21 mouse cellular contexts compared by ENCODE assay signal in the genomic region with DNA sequence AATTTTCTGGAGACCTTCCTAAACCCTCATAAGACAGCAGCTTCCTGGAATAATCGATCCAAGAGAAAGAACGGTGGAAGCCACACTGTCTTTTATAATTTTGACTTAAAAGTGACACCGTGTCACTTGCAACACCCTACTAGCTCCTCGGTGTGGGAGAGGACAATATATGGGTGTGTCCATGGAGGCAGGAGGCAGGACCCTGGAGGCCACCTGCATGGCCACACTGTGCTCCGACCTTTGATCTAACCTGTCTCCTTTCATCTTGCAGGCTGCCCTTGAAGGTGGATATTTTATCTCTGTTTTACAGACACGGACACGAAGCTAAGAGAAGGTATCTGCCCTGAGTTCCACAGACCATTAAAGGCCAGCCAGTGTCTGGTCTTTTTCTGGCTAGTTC. TPM values are rescaled to one million over a fixed set of nuclear protein-coding genes. Genes with fewer than 3 reads are reported as not detected.
DNase-seq lines count a peak whose midpoint lies in the region; ATAC-seq and TF ChIP-seq lines count a peak whose summit lies in the region.
"Had no signal": no experiment of that assay in that cellular context is flagged by ENCODE, and none has a peak within 500 bp of the region (broad histone marks: within the 10 kb centered on the region; RNA-seq: fewer than 3 reads in every experiment).

No protein-coding gene starts in this region.

- WGBS in heart, embryonic 10.5 days: 67% methylated on average over 7 of the region's 7 CpGs
- WGBS in liver, adult 2 months: 52% methylated on average over 7 of the region's 7 CpGs
- 56% methylated on average over 7 of the region's 7 CpGs for WGBS in intestine, embryonic 15.5 days
- WGBS in intestine, postnatal 0 days: 53% methylated on average over 7 of the region's 7 CpGs

- H3K4me1 ChIP-seq in heart, embryonic 10.5 days: peaks cover 88% of the 10 kb centered on the region
- H3K4me1 ChIP-seq in liver, adult 2 months (ENCODE audit: control insufficient read depth, insufficient read depth, low read length): peaks cover 26% of the 10 kb centered on the region
- H3K4me1 ChIP-seq in intestine, embryonic 15.5 days (replicated peaks): peaks cover 35% of the 10 kb centered on the region
- peaks cover 17% of the 10 kb centered on the region for H3K4me1 ChIP-seq in intestine, postnatal 0 days (replicated peaks; ENCODE audit: control insufficient read depth, insufficient read depth, low read length)

- no peak for TF ChIP-seq CTCF in liver, adult 2 months (IDR thresholded peaks at IDR 0.05; ENCODE audit: low read depth, low read length)
- TF ChIP-seq CTCF in intestine, postnatal 0 days (IDR thresholded peaks at IDR 0.05; ENCODE audit: low read depth): no peak

- H3K9ac ChIP-seq in liver, adult 2 months (ENCODE audit: low read depth, low read length): no peak overlapping the region
- no peak overlapping the region for H3K9ac ChIP-seq in intestine, embryonic 15.5 days
- H3K9ac ChIP-seq in intestine, postnatal 0 days (ENCODE audit: low read depth, low read length): no peak overlapping the region
- H3K9ac ChIP-seq: embryonic facial prominence, embryonic 13.5 days; forebrain, embryonic 12.5 days; forebrain, embryonic 15.5 days; hindbrain, embryonic 12.5 days; hindbrain, embryonic 15.5 days had no signal

- H3K36me3 ChIP-seq in heart, embryonic 10.5 days: no peaks in the 10 kb centered on the region
- no peaks in the 10 kb centered on the region for H3K36me3 ChIP-seq in liver, adult 2 months (ENCODE audit: control insufficient read depth, insufficient read depth, low read length)
- H3K36me3 ChIP-seq in intestine, embryonic 15.5 days: no peaks in the 10 kb centered on the region
- no peaks in the 10 kb centered on the region for H3K36me3 ChIP-seq in intestine, postnatal 0 days (ENCODE audit: control insufficient read depth, insufficient read depth)
- H3K36me3 ChIP-seq: embryonic facial prominence, embryonic 10.5 days; embryonic facial prominence, embryonic 13.5 days; forebrain, embryonic 12.5 days; forebrain, embryonic 15.5 days; hindbrain, embryonic 12.5 days; hindbrain, embryonic 15.5 days had no signal

- no peak for TF ChIP-seq POLR2A in liver, adult 2 months (IDR thresholded peaks at IDR 0.05; ENCODE audit: extremely low read depth, insufficient read depth, low read length)

- H3K27me3 ChIP-seq in heart, embryonic 10.5 days (ENCODE audit: insufficient read depth, poor library complexity, severe bottlenecking): no peaks in the 10 kb centered on the region
- no peaks in the 10 kb centered on the region for H3K27me3 ChIP-seq in liver, adult 2 months (ENCODE audit: control insufficient read depth, insufficient read depth, low read length)
- H3K27me3 ChIP-seq in intestine, embryonic 15.5 days (replicated peaks): no peaks in the 10 kb centered on the region
- no peaks in the 10 kb centered on the region for H3K27me3 ChIP-seq in intestine, postnatal 0 days (replicated peaks; ENCODE audit: control insufficient read depth, insufficient read depth, low read length)
- H3K27me3 ChIP-seq: embryonic facial prominence, embryonic 13.5 days; forebrain, embryonic 12.5 days; forebrain, embryonic 15.5 days; hindbrain, embryonic 12.5 days; hindbrain, embryonic 15.5 days had no signal

- DNase-seq in heart, embryonic 10.5 days (ENCODE audit: low spot score): no peak
- no peak for DNase-seq in heart, adult 11 months
- DNase-seq in liver, adult 2 months (ENCODE audit: extremely low read depth, low read depth, low spot score): peak; percentile 33
- no peak for DNase-seq in liver
- DNase-seq in kidney, postnatal 4 days: no peak
- DNase-seq in thymus, postnatal 0 days (ENCODE audit: low spot score): no peak
- DNase-seq: cerebellum, adult 8-10 months; cerebellum, postnatal 10 days; cerebellum, postnatal 36 days; embryo, embryonic 11 days; gastrocnemius, postnatal 25 days had no signal

- H3K4me3 ChIP-seq in heart, embryonic 10.5 days: no peak overlapping the region
- H3K4me3 ChIP-seq in liver, adult 2 months (ENCODE audit: insufficient read depth, low read depth, low read length): no peak overlapping the region
- no peak overlapping the region for H3K4me3 ChIP-seq in intestine, embryonic 15.5 days (replicated peaks)
- no peak overlapping the region for H3K4me3 ChIP-seq in intestine, postnatal 0 days (ENCODE audit: low read depth, low read length)
- H3K4me3 ChIP-seq: embryonic facial prominence, embryonic 10.5 days; embryonic facial prominence, embryonic 13.5 days; erythroblast, embryonic 14.5 days; forebrain, embryonic 12.5 days; forebrain, embryonic 15.5 days; hindbrain, embryonic 12.5 days; hindbrain, embryonic 15.5 days had no signal

- H3K9me3 ChIP-seq in heart, embryonic 10.5 days: no peaks in the 10 kb centered on the region
- no peaks in the 10 kb centered on the region for H3K9me3 ChIP-seq in intestine, embryonic 15.5 days
- H3K9me3 ChIP-seq in intestine, postnatal 0 days (ENCODE audit: control insufficient read depth): no peaks in the 10 kb centered on the region
- H3K9me3 ChIP-seq: embryonic facial prominence, embryonic 10.5 days; embryonic facial prominence, embryonic 13.5 days; forebrain, embryonic 12.5 days; forebrain, embryonic 15.5 days; hindbrain, embryonic 12.5 days; hindbrain, embryonic 15.5 days had no signal

- H3K4me2 ChIP-seq in intestine, embryonic 15.5 days (replicated peaks): no peak overlapping the region
- peak overlapping the region; percentile 13; the same call in 1 of the 2 replicates for H3K4me2 ChIP-seq in intestine, postnatal 0 days (replicated peaks; ENCODE audit: low read depth)
- H3K4me2 ChIP-seq: embryonic facial prominence, embryonic 13.5 days; forebrain, embryonic 12.5 days; forebrain, embryonic 15.5 days; hindbrain, embryonic 12.5 days; hindbrain, embryonic 15.5 days had no signal

- peaks cover 27% of the 10 kb centered on the region; the same call in 1 of the 2 replicates for H3K79me2 ChIP-seq in liver, adult 2 months (ENCODE audit: control insufficient read depth, insufficient read depth, low read length)

- peak overlapping the region; percentile 77; the same call in 1 of the 2 replicates for H3K27ac ChIP-seq in heart, embryonic 10.5 days
- no peak overlapping the region for H3K27ac ChIP-seq in liver, adult 2 months (replicated peaks; ENCODE audit: insufficient read depth, low read depth, low read length)
- no peak overlapping the region for H3K27ac ChIP-seq in intestine, embryonic 15.5 days
- no peak overlapping the region for H3K27ac ChIP-seq in intestine, postnatal 0 days (ENCODE audit: low read depth, low read length)
- H3K27ac ChIP-seq: embryonic facial prominence, embryonic 10.5 days; embryonic facial prominence, embryonic 13.5 days; forebrain, embryonic 12.5 days; forebrain, embryonic 15.5 days; hindbrain, embryonic 12.5 days; hindbrain, embryonic 15.5 days had no signal

- peak; percentile 63 for ATAC-seq in intestine, embryonic 15.5 days
- peak; percentile 55; the same call in 1 of the 2 replicates for ATAC-seq in intestine, postnatal 0 days
- ATAC-seq: CD4-positive, CD25-positive, alpha-beta regulatory T cell, adult 4 months; forebrain, embryonic 15.5 days had no signal

RNA-seq across cellular contexts. Expression of a gene that starts 51.1 kb away (rescaled TPM):
- polyA plus RNA-seq in heart, embryonic 10.5 days (2016; fragmentation: Nextera tagmentation; extraction: Ambion mirVana): 4.8 and 6.1 TPM in 2 replicates
- total RNA-seq in liver, adult 2 months (2014; rRNA removed): 10.6 and 13.9 TPM in 2 replicates
- 25.5 and 30.3 TPM in 2 replicates for polyA plus RNA-seq in liver, adult 2 months (2012; rRNA removed)
- polyA plus RNA-seq in intestine, embryonic 15.5 days (2015; fragmentation: Nextera tagmentation; extraction: Ambion mirVana): 3.1 and 3.8 TPM in 2 replicates
- 1.5 and 1.9 TPM in 2 replicates for polyA plus RNA-seq in intestine, postnatal 0 days (2015; fragmentation: Nextera tagmentation; extraction: Ambion mirVana)
- 22.6 and 33.9 TPM in 2 replicates for polyA plus RNA-seq in thymus, postnatal 0 days (2015; fragmentation: Nextera tagmentation; extraction: Ambion mirVana)
